Mouse (Mus musculus): ENCODE results near the gene Ddi2.

DNA sequence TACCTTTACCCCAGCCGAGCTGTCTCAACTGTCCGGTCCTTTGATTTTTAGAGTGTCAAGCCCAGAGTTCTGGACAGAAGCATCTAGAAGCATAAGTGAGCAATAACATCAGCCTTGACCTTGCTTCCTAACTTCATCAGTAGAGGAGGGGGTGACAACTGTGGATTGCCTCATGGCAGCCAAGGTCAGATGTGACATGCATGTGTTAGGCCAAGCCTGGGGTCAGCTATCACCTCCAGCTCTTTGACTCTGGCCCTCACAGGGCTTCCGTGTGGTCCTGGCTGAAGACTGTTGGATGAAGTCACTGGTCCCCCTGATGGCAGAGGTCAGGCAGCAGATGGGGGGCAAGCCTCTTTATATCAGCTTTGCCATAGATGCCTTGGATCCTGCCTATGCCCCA, 33.9 kb upstream of the Ddi2 start:
- TF ChIP-seq CHD2 (IDR thresholded peaks at IDR 0.05; ENCODE audit: low read depth, low read length), result no peak
- TF ChIP-seq ZC3H11A (IDR thresholded peaks at IDR 0.05; ENCODE audit: borderline replicate concordance, low read depth, low read length), result no peak
- TF ChIP-seq ZNF384 (IDR thresholded peaks at IDR 0.05; ENCODE audit: low read depth, low read length), result no peak
- TF ChIP-seq MAFK (IDR thresholded peaks at IDR 0.05; ENCODE audit: insufficient read depth, low read depth, low read length), result no peak
- TF ChIP-seq HCFC1 (IDR thresholded peaks at IDR 0.05; ENCODE audit: borderline replicate concordance, insufficient read depth, low read length), result no peak

All from ES-E14 (cell line).